Mouse (Mus musculus) hindbrain, postnatal 0 days (tissue): ENCODE measurements at regions not wholly inside any gene's neighbourhood (a gene's known extent, or its start where the extent isn't known, plus 50 kb on each side); places are given as distances from the start of the nearest gene placed in this dataset.
A peak's percentile ranks its signal among the peaks of the same experiment; 100 is the strongest.

Source experiments
- ATAC-seq: fragments of 200-750 bp; cut with Nextera tagmentation; 2 replicates; pipeline ENCODE4 v1.8.0; 2017; ENCODE audit warnings: mild to moderate bottlenecking, moderate TSS enrichment, moderate library complexity
- DNase-seq: peaks from one replicate; pipeline ENCODE4 v3.0.0-alpha.2; 2015; ENCODE audit warnings: low spot score
- H3K27ac ChIP-seq: fragments of 300-500 bp; sonication (generic); 2 replicates; pipeline ENCODE4 v1.5.1; 2014; ENCODE audit warnings: mild to moderate bottlenecking
- H3K27me3 ChIP-seq: fragments of 300-500 bp; sonication (generic); 2 replicates; pipeline ENCODE4 v1.6.1; 2014; ENCODE audit warnings: low read length, mixed read lengths; ENCODE audit not compliant: insufficient read depth
- H3K36me3 ChIP-seq: fragments of 300-500 bp; sonication (generic); 2 replicates; pipeline ENCODE4 v1.6.1; 2014; ENCODE audit warnings: low read length, mixed read lengths; ENCODE audit not compliant: insufficient read depth
- H3K4me1 ChIP-seq: fragments of 300-500 bp; sonication (generic); 2 replicates; pipeline ENCODE4 v1.6.1; 2014; ENCODE audit warnings: antibody characterized with exemption, low read length, mixed read lengths; ENCODE audit not compliant: insufficient read depth
- H3K4me2 ChIP-seq: fragments of 300-500 bp; sonication (generic); 2 replicates; pipeline ENCODE4 v1.6.1; 2014; ENCODE audit warnings: low read depth, mild to moderate bottlenecking, low read length, moderate library complexity, mixed read lengths
- H3K4me3 ChIP-seq: fragments of 300-500 bp; sonication (generic); 2 replicates; pipeline ENCODE4 v1.5.1; 2014; ENCODE audit warnings: low read length
- H3K9ac ChIP-seq: fragments of 300-500 bp; sonication (generic); replicated peaks from 2 replicates; pipeline ENCODE4 v1.6.1; 2014; ENCODE audit warnings: mild to moderate bottlenecking, low read length, moderate library complexity, mixed read lengths
- H3K9me3 ChIP-seq: fragments of 300-500 bp; sonication (generic); 2 replicates; pipeline ENCODE4 v1.6.1; 2016; ENCODE audit warnings: low read length, mixed read lengths
- CTCF ChIP-seq: IDR thresholded peaks from 2 replicates; pipeline ENCODE4 v1.5.1; 2016; ENCODE audit warnings: antibody characterized with exemption, control low read depth, low read depth
- WGBS: fragments of 180-500 bp; shearing (Covaris S2); extraction: QIAGEN DNeasy Blood & Tissue Kit; methylation state at CpG from one replicate; pipeline ENCODE4 v1.1.7; 2014; 5-methylcytosine and 5-hydroxymethylcytosine counted together

DNA sequence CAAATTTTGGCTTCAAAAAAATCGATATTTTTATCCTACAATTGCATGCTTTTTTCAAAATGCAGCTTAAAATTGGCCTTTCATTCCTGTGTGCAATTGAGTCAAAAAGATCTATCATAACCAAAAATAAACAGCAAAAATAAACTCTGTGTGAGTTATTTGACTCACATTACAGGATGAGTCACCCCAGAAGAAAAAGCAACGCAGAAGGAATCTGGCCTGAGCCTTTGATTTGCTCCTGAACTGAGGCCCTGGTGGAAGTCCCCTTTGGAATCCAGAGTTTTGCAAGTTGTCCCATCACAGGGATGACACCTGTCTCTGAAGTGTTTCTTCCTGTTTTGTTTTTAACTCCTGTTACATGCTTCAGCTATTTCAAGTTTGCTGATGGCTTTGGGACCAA, 429.2 kb upstream of the Clnk start:
- TF ChIP-seq CTCF: no peak
- 80% methylated on average over 2 of the region's 2 CpGs for WGBS

DNA sequence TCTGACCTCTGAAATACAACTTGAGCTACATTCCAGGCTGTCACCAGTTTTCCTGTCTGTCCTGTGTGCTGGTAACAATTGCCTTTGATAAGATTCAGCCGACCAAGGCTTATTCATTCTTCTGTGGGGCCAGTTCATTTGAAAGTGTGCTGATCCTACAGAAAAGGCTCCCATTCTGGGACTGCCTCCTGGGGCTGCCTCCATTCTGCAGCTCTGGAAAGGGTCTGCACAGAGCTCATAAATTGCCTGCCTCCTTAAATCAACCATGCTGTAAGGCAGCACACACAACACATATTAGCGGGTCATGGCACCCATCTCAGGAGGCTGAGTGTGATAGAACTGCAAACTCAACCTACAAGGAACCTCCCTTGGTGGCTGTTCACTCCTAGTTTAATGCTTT, 416.2 kb upstream of the Clnk start:
- no peaks in the 10 kb centered on the region for H3K27me3 ChIP-seq
- no peaks in the 10 kb centered on the region for H3K9me3 ChIP-seq
- H3K4me2 ChIP-seq: no peak overlapping the region
- no peaks in the 10 kb centered on the region for H3K4me1 ChIP-seq
- no peak for ATAC-seq
- H3K9ac ChIP-seq: no peak overlapping the region
- no peak overlapping the region for H3K27ac ChIP-seq
- no peak for TF ChIP-seq CTCF
- 11% methylated on average over 2 of the region's 2 CpGs for WGBS
- no peak overlapping the region for H3K4me3 ChIP-seq
- no peaks in the 10 kb centered on the region for H3K36me3 ChIP-seq
- no peak for DNase-seq

More for the DNA sequence above, 429.2 kb upstream of the Clnk start:
- Histone ChIP-seq H3K36me3 (no peaks in the 10 kb centered on the region), H3K27me3 (no peaks in the 10 kb centered on the region), H3K9ac (no peak overlapping the region), H3K4me3 (no peak overlapping the region), H3K4me1 (no peaks in the 10 kb centered on the region), H3K9me3 (no peaks in the 10 kb centered on the region), H3K27ac (no peak overlapping the region), H3K4me2 (no peak overlapping the region)
- DNase-seq (no peak), ATAC-seq (no peak)

DNA sequence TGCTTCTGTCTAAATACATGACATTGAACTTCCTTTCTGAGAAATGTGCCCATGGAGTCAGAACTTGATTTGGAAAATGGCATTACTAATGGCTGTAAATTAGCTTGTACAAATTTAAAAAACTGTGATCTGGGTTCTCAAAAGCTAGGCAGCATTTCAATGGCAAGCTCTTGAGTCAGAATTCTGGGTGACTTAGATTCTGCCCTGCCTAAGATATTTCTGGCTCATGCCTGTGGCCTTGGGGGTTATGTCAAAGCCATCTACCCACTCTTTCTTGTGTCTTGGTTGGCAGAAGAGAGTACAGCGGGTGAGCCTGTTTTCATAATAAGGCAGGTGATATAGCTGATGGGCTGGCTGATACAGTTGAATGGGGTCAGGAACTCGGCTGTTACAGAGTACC, 404.4 kb upstream of the Clnk start:
- no peak for DNase-seq
- Histone ChIP-seq H3K27ac (no peak overlapping the region), H3K4me2 (no peak overlapping the region), H3K36me3 (no peaks in the 10 kb centered on the region), H3K9ac (no peak overlapping the region), H3K4me1 (no peaks in the 10 kb centered on the region), H3K4me3 (no peak overlapping the region), H3K27me3 (no peaks in the 10 kb centered on the region), H3K9me3 (no peaks in the 10 kb centered on the region)
- ATAC-seq: no peak
- 83% methylated on average over 2 of the region's 2 CpGs for WGBS
- TF ChIP-seq CTCF: no peak

DNA sequence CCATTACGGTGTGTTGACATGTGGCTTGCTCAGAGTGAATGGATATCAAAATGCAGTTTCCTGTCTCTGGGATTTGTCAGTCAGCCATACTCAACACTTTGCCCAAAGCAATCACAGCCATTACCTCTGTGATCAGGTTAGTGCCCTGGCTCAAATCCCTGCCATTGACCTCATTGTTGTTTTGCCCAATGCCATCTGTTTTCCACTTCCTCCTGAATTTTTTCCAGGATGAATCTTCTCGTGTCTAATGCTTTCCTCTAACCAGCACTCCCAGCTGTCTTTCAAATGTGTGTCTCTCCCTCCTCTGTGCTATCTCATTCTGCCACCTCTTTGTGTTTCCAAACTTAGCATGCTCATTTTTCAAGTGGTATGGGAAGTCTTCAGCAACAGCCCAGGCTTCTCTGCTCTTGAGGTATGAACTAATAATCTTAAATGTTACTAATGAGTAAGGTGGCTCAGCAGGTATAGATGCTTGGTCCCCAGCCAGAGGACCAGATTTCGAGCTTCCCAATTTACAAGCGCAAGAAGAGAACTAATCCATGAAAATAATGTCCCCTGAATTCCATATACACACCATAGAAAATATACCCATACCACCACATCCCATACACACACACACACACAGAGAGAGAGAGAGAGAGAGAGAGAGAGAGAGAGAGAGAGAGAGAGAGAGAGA, 397.2 kb upstream of the Clnk start:
- no peak overlapping the region for H3K4me2 ChIP-seq
- no peak overlapping the region for H3K4me3 ChIP-seq
- ATAC-seq (no peak), DNase-seq (no peak)
- H3K9me3 ChIP-seq: no peaks in the 10 kb centered on the region
- no peaks in the 10 kb centered on the region for H3K4me1 ChIP-seq
- no peak overlapping the region for H3K27ac ChIP-seq
- H3K36me3 ChIP-seq: no peaks in the 10 kb centered on the region
- no peaks in the 10 kb centered on the region for H3K27me3 ChIP-seq
- no peak overlapping the region for H3K9ac ChIP-seq
- TF ChIP-seq CTCF: no peak
- whole genome bisulfite sequencing: 64% methylated on average over 4 of the region's 4 CpGs

DNA sequence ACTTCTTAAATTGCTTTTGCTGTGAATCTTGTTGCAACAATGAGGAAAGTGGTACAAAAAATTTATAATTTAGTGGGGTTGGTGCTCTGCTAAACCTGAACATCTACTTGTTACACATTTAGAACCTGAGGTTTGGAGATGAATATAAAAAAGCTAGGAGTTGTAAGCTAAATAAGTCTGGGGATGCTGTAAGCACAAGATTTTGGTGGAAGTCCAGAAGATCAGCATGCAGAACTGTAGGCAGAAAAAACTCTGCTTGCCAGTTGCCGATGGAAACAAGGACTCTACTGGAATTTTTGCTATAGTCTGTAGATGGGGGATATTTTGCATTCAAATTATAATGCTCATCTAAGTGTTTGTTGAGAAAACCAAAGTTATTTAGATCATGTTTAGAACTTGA, 390.5 kb upstream of the Clnk start:
- Histone ChIP-seq H3K4me2 (no peak overlapping the region), H3K4me1 (no peaks in the 10 kb centered on the region), H3K27me3 (no peaks in the 10 kb centered on the region), H3K4me3 (no peak overlapping the region), H3K9ac (no peak overlapping the region), H3K9me3 (no peaks in the 10 kb centered on the region), H3K27ac (no peak overlapping the region), H3K36me3 (no peaks in the 10 kb centered on the region)
- no peak for TF ChIP-seq CTCF
- ATAC-seq: no peak
- DNase-seq: no peak
- WGBS: 54% methylated on average over 1 of the region's 1 CpGs

DNA sequence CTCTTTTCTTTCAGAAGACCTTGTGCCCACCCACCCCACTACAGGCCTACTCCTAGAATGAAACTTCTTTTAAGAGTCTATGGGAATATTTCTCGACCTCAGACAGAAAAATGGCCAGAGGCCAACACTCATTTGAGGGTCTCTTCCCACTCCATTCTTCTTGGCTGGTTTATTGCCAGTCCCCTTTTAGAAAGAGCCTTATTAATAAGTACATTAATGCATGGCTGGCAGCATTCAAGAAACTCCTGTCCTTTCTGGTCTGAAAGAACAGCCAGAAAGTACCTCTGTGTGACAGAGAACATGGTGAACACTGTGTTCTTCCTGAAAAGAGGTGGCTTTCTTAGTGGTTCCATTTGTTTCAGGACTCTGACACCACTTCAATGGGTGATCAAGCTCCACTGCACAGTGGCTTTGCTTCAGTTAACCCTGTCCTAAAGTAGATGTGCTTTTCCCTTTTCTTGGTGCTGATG, 384.1 kb upstream of the Clnk start:
- H3K27me3 ChIP-seq: no peaks in the 10 kb centered on the region
- WGBS: 41% methylated on average over 1 of the region's 1 CpGs
- H3K4me2 ChIP-seq: no peak overlapping the region
- no peak overlapping the region for H3K4me3 ChIP-seq
- H3K36me3 ChIP-seq: no peaks in the 10 kb centered on the region
- H3K9me3 ChIP-seq: no peaks in the 10 kb centered on the region
- no peaks in the 10 kb centered on the region for H3K4me1 ChIP-seq
- H3K9ac ChIP-seq: no peak overlapping the region
- ATAC-seq: peak; percentile 70
- no peak overlapping the region for H3K27ac ChIP-seq
- TF ChIP-seq CTCF: no peak
- peak; percentile 53 for DNase-seq

DNA sequence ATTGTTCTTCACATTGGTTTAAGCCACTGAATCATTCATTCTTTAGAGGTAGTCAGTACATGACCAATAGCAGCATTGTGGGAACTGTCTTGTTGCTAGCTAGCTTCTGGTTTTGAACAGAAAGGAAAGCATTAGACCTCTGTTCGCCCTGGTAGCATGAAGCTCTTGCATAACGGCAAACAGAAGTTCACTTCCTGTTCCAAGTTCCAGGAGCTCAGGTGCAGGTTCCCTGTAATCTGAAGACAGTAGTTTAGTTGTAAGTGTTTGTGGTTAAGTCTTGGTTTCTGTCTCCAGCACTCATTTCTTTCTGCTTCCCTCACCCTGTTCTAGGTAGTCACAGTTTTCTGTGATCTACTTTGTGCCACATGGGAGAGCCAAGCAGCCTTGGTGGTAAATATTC, 381.1 kb upstream of the Clnk start:
- DNase-seq: no peak
- no peak for ATAC-seq
- Histone ChIP-seq H3K27me3 (no peaks in the 10 kb centered on the region), H3K36me3 (no peaks in the 10 kb centered on the region), H3K4me2 (no peak overlapping the region), H3K4me1 (no peaks in the 10 kb centered on the region), H3K9ac (no peak overlapping the region), H3K27ac (no peak overlapping the region), H3K4me3 (no peak overlapping the region), H3K9me3 (no peaks in the 10 kb centered on the region)
- no peak for TF ChIP-seq CTCF
- 91% methylated on average over 2 of the region's 2 CpGs for WGBS
